8 mouse cellular contexts compared by ENCODE assay signal in the genomic region with DNA sequence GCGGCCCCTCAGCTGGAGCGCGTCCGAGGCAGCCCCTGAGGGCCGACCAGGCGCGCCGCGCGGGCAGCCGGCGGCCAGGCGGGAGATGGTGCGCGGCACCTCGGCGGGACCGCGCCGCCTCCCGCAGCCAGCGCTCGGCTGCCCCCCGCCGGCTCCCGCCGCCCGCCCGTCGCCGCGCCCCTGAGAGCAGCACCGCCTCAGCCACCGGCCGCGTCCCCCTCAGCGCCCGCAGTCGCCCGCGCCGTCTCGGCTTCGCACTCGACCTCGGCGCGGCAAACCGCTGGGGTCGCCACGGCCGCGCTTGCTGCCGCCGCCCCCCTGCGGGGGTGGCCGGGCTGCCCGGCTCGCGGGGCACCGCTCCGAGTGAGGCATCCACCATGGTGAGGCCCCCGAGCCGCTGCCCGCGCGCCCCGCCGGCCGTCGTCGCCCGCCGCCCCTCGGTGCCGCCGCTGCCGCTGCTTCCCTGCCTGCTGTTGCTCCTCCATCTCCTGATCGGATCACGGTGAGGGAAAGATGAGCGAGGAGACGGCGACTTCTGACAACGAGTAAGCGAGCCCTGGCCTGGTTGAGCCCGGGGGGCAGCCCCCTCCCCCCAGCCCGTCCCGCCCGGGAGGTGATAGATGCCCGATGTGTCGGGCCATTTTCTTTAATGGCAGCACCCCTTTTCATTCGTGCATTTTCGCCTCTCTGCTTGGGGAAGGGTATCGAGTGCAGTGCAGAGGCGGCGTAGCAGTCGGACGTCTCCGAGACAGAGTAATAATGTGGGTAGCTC. TPM values are rescaled to one million over a fixed set of nuclear protein-coding genes. Genes with fewer than 3 reads are reported as not detected.
DNase-seq lines count a peak whose midpoint lies in the region; ATAC-seq lines count a peak whose summit lies in the region.

TSS of gene Spred1 (plus strand) at position 163 of the 772 bp plus-strand sequence.

- no peaks in the 10 kb centered on the region for H3K9me3 ChIP-seq in forebrain, embryonic 10.5 days

- H3K4me3 ChIP-seq in forebrain, embryonic 10.5 days, result peak within 1 kb of the TSS; percentile 84

- H3K4me1 ChIP-seq in forebrain, embryonic 10.5 days, result peaks cover 36% of the 10 kb centered on the region

- WGBS in forebrain, embryonic 10.5 days, result under 1% methylated on average over 96 of the region's 99 CpGs

- no peak for ATAC-seq in hematopoietic stem cell, adult 5-6 weeks (replicated peaks in 1 of 2; ENCODE audit: insufficient read depth in 1 of 2, low FRiP score in 2 of 2, low TSS enrichment in 1 of 2, low read depth in 1 of 2, poor library complexity in 2 of 2, severe bottlenecking in 2 of 2)
- peak; percentile 1; the same call in 1 of the 2 replicates for ATAC-seq in megakaryocyte, adult 5-6 weeks (ENCODE audit: poor library complexity, severe bottlenecking)

- H3K27ac ChIP-seq in forebrain, embryonic 10.5 days, result peak within 1 kb of the TSS; percentile 99

- DNase-seq in layer of hippocampus, adult 11-12 months (ENCODE audit: low spot score), result peak; percentile 33
- no peak for DNase-seq in layer of hippocampus, adult 9-11 months
- peak; percentile 33 for DNase-seq in adrenal gland, postnatal 25 days
- peak; percentile 65 for DNase-seq in forebrain, embryonic 10.5 days (ENCODE audit: extremely low spot score, low spot score)
- DNase-seq in layer of hippocampus, postnatal 36 days, result peak; percentile 34 to 39
- peak; percentile 11 to 17 for DNase-seq in spleen, postnatal 36 days (ENCODE audit: low spot score in 2 of 2)

- peaks cover 19% of the 10 kb centered on the region for H3K27me3 ChIP-seq in forebrain, embryonic 10.5 days (ENCODE audit: poor library complexity, severe bottlenecking)

- H3K36me3 ChIP-seq in forebrain, embryonic 10.5 days (replicated peaks), result no peaks in the 10 kb centered on the region

RNA-seq across cellular contexts. Expression of gene Spred1, which starts in this region (rescaled TPM):
- total RNA-seq in adrenal gland, postnatal 25 days (2021), result 91.5 and 103 TPM in 2 replicates
- 7.2 and 7.4 TPM in 2 replicates for polyA plus RNA-seq in forebrain, embryonic 10.5 days (2016; fragmentation: Nextera tagmentation; extraction: Ambion mirVana)
- 57.6 and 58.6 TPM in 2 replicates for total RNA-seq in hematopoietic stem cell, adult 5-6 weeks (2017)
- 100 to 1,000 TPM; 112 to 114 TPM for total RNA-seq in layer of hippocampus, postnatal 36 days (2021)
- 10.7 and 13.4 TPM in 2 replicates for total RNA-seq in megakaryocyte, adult 5-6 weeks (2015)
- 12.5 and 13.9 TPM in 2 replicates for total RNA-seq in megakaryocyte, adult 5-6 weeks (2017)
